Mouse (Mus musculus): ENCODE measurements around the gene Zfpm1.
A peak's percentile ranks its signal among the peaks of the same experiment; 100 is the strongest.

Gene Zfpm1

DNA sequence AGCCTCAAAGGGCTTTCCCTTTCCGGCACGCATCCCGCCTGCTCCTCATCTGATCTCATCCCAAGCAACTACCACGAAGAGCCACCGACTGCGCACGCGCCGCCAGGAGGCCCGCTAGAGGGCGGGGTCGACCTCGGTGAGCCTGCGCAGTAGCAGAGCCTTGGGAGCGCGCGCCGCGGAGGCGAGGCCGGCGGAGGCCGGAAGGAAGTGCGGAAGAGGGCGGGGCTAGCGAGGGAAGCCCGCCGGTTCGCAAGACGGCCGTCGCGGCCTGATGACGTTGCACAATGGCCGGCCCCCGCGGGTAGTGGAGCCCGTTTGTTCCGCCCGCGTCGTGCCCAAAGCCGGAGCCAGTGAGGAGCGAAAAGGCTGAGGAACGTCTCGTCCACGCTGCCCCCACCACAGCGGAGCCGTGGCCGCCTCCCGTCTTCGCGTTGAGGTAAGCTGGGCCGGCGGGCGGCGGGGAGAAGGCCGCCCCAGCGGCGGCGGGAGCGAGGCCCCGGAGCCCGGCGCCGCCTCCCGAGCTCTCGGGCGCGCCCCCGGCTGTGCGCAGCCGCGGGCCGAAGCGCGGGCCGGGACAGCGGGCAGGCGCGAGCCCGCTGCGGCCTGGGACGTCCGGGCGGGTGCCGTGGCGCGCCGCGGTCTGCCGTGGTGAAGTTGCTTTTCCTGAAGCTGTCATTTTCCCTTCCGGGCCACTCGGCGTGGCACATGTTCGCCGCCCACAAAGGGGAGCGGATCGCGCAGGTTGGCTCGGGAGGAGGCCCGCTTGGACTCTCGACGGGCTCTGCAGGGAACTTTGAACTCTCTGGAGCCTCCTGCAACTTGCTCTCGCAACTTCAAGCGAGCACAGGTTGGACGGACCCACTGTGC is 94.7 kb downstream of the Zfpm1 start, which contains the start of gene Zc3h18:
TSS of gene Zc3h18 (plus strand) at position 245 of the 867 bp plus-strand sequence.
- DNase-seq (ENCODE audit: low spot score in 2 of 2), result peak; percentile 98 to 100

GRCm38 (mm10) chr8:122383039-122383438 is 101.1 kb downstream of the Zfpm1 start:
- DNase-seq (ENCODE audit: low spot score in 2 of 2), result no peak

All from spleen, postnatal 10 days (tissue).